Mouse (Mus musculus): ENCODE data around the gene Cacna1c.

The Cacna1c gene

DNA sequence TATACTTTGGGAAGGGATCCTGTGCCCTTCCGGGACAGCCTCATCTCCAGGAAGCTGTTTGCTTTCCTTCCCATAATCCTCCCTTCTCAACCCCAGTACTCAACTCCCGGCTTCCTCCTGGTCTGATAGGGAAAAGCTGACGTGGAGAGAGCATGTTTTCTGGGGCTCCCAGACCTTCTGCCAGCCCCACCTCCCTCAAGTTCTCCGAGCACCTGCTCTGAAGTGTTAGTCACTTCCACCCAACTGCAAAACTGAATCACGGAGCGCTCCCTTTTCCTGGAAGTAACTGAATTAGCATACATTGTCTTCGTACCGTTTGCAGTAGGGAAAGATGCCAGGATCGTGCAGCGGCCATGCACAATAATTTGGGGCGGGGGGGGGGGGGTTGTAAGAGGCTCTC is 393.9 kb downstream of the Cacna1c start:
- DNase-seq (ENCODE audit: low spot score): no peak

DNA sequence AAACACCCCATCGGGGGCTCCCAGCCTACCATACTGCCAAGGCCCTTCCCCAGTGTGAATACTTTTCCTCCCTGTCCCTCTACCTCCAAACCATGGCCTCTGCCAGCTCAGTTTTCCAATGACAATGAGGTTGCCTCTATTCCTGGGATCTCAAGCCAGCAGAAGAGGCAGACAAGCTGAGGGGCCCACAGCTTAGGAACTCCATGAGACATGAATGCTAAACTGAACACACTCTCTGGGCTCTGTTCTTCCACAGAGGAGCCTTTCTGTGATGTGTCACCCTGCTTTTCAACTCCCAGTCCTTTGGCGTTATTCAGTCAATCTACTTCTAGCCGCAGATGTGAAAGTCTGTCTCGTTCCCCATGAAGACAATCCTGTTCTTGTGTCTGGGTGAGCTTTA is 399.8 kb downstream of the Cacna1c start:
- DNase-seq (ENCODE audit: low spot score): no peak

DNA sequence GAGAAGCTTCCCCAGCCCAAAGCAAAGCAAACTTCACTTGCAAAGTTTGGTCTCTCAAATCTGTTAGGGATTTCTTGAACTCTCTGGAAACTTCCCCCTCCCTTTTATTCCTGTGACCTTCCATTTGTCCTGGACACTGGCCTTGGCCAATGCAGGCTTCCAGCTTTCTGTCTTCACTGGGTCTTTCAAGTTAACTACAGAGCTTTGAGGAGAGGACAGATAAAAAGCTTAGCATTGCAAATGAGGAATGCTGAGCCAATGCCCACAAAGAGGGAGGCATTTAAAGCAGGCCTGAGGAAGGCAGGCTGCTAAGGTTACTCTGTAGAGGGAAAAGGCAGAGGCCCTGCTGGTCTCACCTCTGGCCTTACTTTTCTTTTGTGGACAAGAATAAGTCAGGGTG is 400.5 kb downstream of the Cacna1c start:
- no peak for DNase-seq (ENCODE audit: low spot score)

DNA sequence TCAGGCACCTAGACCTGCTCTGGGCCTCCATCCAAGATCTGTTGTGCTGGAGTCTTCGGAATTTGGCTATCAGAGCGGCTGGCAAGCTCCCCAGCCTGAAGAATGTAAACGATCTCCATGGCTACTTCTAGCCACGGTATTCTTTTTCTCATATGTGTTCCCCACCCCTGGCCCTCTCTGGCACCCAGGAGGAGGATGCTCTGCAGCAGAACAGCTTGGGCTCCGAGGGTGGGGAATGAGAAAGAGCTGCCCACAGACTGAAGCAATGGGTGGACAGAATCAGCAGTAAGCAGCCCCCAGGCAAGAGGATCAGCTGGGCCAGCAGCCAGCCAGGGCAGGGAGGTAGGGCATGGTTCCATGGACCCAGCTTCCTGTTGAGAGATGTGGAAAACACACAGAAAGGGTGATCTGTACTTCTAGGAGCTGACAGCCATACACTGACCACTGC is 404.3 kb downstream of the Cacna1c start:
- DNase-seq (ENCODE audit: low spot score): peak; percentile 72

DNA sequence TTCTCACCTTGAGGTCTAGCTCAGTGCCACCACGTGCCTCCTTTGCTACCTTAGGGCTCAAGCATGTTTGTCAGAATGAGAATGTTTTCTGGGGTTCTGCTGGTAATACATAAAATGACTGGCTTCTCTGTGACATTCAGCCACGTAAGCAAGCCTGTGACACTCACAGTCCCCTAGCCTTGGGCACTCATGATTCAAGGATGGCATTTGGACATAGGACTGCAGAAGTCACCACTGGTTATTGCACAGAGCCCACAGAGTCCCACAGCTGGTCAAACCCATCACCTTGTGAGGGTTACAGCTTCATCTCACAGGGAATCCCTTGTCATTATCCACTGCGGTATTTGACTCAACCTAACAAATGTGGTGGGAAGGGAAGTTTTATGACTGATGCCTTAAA is 408.3 kb downstream of the Cacna1c start:
- DNase-seq (ENCODE audit: low spot score): no peak

DNA sequence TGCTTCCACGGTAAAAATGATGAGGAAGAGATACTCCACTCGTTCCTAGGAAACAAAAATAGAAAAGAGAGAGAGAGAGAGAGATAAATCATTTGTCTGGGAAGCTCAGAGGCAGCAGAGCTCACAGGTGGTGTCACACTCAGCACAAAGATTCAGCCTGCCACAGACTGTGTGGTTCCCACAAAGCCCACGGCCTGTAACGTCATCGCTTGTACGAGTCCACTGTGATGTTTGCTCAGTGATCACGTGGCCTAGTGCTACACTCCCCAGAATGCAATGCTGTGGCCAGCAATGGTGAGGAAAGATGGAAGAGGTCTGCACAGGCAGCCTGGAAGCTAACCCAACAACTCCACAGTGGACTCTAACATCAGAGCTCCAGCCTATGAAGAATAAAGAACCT is 415.9 kb downstream of the Cacna1c start:
- no peak for DNase-seq (ENCODE audit: low spot score)

DNA sequence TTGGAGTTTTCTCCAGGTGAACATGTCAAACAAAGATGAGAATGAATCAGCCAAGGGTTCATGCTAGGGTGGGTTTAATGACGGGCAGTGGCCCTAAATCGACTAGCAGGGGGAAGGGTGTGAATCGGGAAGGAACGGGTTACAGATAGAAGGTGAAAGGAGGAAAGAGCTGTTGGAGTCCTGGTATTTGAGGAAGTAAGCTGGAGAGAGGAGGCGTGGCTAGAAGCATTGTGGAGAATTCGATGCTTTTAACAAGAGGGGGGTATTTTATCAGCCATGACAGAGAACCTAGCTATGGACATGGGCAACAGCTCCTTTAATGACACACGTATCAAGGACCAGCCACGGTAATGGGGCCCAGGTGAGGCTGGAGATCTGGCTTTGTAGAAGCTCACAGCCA is 417.0 kb downstream of the Cacna1c start:
- no peak for DNase-seq (ENCODE audit: low spot score)

DNA sequence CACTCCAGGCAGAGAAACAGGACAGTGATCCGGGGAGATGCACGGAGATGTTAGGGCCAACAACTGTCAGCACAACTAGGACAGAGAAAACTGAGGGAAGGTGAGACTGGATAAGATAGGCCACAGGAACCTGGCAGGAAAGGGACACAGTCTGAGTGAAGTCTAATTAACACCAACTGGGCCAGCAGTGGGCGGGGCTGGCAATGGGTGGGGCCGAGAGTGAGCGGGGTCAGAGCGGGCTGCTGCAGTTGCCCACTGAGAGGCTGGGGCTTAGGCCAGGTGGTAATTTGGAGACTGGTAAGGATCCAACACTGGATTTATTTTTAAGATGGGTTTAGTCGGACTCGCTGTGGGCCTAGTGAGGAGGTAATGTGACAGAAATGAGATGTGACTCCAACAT is 418.8 kb downstream of the Cacna1c start:
- no peak for DNase-seq (ENCODE audit: low spot score)

DNA sequence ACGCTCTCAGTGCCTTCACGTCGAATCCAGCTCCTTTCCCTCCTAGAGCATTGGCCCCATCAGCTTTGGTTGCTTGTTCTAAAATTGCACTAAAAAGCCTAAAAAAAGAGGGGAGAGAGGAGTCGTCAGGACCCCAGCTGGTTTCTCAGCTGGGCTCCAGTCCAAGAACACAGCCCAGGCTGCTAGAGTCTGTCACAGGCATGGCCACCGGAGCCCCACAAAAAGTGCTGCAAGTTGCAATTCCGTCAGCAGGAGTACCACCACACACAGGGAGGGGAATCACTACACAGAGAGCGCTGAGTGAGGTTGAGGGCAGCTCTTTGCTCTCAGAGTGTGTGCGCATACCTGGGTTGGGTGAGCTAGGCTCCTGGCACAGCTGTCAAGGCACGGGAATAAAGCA is 419.8 kb downstream of the Cacna1c start:
- no peak for DNase-seq (ENCODE audit: low spot score)

DNA sequence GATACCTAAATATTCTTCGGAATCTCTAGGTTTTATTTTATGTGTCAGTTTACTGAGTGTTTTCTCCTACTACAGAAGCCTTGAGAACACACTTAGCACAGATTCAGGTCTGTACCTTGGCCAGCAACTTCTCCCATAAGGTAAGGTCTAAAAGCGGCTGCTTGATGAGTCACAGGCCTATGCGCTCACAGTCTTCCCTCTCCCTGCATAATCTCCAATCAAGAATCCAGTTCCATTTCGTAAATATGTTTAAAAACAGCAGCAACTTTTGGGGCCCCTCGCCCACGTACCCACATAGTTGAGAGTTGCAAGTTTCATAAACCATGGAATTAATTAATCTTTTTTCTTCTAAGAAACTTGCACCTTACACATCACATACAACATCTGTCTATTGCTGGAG is 423.6 kb downstream of the Cacna1c start:
- no peak for DNase-seq (ENCODE audit: low spot score)

DNA sequence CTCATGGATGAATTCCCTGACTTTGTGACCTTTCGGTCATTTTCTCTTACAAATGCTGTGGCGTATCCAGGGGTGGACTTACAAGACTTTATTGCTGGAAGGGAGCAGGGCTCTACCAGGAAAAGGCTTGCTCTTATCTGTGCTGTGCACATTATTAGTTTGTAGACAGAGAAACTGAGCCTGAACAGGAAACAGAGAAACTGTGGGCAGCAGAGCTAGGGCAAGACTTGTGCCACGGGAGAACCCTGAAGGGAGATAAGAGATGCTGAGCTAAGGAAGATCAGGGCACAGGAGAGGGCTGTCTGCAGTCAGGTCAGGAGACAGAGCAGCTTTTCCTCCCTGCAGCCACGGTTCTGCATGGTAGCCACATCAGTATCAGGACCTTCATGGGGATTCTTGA is 425.1 kb downstream of the Cacna1c start:
- no peak for DNase-seq (ENCODE audit: low spot score)

DNA sequence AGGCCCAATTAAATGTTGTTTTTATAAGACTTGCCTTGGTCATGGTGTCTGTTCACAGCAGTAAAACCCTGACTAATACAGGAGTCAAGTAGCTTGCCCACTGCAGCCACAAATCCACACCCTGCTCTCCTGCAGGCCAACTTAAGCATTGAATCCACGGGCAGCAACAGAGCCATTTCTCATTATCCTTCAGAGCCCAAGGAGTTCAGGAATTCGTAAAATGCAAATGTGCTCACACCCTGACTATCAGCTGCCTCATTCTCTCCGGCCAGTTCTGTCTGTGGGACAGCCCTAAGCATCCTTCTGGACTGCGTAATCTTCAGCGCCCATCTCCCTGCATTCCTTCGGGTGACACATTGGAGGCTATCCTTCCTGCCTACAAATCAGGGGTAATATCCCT is 425.8 kb downstream of the Cacna1c start:
- DNase-seq (ENCODE audit: low spot score): no peak

DNA sequence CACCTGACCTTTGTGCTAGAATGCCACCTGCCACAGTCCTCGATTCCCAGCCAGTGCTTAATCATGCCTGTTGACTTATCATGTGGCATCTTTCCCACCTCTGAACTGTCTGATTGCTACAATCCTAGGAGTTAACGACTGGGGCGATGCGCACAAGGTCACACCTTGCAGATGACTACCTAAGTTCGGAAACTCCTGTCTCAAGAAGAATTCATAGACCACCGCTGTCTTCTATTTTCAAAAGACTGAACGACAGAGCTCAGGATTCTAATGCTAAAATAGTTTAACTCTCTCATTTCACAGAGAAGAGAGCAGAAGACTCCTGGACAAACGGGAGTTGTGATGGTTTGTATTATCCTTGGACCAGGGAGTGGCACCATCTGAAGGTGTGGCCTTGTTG is 426.4 kb downstream of the Cacna1c start:
- no peak for DNase-seq (ENCODE audit: low spot score)

DNA sequence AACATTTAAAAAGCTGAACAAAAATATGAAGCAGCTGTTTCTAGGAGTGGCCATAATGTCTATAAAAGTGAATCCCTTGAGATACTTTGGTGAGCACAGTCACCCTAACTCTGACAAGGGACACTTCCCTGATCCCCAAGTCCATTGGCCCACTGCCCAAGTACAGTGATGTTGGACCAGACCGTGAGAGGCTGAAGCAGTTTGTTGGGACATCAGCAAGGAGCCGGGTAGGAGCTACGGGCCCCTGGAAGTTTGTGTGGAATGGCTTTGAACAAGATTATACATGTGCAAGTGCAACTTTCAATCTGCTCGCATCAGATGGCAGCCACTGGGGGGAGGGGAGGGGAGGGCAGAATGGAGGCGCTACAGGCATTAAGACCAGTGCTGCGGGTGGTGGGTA is 428.5 kb downstream of the Cacna1c start:
- DNase-seq (ENCODE audit: low spot score): no peak

DNA sequence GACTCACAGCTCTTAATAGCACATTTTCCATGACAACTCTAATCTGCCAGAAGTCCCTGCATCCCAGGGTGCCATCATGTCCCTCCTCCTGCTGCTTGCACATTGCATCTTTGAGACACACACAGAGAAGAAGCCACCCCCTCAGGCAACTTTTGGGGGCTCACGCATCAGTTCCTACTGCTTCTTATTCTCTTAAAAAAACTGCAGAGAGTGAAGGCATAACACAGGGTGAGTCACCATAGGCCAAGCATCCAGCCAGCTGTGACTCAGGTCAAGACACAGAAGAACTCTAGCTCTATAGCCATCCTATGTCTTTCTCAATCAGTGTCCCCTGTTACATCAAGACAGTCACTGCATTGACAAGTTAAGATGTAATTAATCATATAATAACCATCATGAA is 431.0 kb downstream of the Cacna1c start:
- DNase-seq (ENCODE audit: low spot score): no peak

DNA sequence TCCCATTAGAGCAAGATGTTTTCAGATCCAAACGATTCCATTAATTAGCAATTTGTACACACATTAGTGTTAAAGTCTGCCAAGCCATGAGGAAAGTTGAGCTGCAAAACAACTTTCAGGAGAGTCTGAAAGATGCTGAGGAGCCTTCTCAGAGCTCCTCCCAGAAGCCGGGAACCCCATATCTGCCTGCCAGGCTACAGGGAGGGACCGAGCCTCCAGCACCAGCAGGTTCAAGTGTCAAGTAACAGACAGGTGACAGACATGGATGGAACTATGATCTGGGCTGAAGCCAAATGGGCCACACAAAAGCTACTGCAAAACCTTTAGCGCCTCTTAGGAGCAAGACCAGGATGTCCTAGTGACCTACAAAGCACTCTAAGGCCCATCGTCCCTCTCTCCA is 437.2 kb downstream of the Cacna1c start:
- DNase-seq (ENCODE audit: low spot score): no peak

DNA sequence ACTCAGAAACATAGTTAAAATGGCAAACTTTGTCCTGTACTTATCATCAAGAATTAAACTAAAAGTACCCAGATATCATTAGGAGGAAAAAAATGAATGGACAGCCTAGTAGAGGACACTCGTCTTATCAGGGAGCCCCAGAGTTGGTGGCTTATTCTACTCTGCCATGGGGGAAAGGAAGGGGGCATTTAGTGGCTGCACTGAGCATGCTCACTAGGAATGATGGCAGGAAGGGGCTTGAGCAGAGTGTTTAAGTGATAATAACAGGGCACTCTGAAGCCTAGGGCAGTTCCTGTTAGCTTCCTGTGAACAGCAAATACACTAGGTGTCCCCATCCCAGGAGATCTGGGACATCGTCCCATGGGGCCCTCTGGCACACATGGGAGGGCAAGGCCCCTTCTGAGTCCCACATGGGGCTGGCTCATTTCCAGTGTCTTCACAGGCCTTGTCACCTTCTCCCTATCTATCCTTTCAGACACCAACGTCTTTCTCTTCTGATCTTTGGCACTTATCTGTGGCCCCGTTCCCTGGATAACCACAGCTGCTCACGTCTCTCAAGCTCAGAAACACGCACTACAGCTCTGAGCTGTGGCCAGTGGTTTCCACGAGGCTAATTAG is 437.8 kb downstream of the Cacna1c start:
- DNase-seq (ENCODE audit: low spot score): no peak

DNA sequence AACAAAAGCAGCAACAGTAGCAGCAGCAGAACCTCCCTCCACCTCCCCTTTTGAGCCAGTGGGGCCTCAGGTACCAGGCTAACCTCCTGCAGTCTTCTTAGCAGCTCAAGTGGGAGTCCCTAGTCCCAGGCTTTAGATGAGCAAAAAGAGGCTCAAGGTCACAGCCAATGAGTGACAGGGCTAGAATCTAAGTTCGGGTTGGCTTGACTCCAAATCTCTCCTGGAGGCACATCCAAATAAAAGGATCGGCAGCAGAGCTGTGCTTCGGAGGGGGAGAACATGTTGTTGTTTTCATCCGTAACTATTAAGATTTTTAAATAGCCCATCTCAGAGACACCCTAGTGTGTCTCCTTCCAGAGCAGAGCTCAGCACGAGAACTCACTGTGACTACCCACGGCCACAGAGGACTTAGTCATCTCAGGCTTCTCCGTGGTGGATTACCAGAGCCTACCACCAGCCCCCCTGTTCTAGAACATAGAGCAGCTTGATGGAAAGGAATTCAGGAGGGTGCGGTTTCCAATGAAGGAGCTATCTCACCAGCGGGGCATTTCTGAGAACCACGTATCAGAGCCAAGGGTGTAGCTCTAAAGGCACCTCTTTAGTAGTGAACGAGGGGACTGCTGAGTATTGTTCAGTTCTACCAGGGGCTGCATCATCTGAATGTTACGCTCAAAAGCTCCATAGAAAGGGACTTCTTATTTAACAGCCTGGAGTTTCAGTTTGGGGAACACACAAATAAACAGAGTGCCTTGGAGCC is 438.5 kb downstream of the Cacna1c start:
- DNase-seq (ENCODE audit: low spot score): no peak

DNA sequence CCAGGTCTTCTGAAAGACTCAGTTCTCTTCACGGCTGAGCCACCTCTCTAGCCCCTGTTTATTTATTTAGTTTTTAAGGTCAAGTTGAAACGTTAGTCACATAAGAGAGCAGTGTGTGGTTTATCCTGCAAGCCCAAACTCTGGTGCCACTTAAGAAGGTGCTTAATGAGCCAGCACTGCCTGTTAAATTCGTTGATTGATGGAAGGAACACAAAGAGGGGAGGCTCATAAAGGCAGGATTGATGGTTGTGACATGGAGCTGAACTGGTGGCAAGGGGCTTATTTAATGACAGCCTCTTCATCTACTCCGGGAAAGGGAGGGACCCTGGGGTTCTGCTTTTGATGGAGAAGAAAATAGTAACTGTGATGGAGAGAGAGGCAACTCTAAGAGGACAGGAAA is 439.7 kb downstream of the Cacna1c start:
- DNase-seq (ENCODE audit: low spot score): no peak

DNA sequence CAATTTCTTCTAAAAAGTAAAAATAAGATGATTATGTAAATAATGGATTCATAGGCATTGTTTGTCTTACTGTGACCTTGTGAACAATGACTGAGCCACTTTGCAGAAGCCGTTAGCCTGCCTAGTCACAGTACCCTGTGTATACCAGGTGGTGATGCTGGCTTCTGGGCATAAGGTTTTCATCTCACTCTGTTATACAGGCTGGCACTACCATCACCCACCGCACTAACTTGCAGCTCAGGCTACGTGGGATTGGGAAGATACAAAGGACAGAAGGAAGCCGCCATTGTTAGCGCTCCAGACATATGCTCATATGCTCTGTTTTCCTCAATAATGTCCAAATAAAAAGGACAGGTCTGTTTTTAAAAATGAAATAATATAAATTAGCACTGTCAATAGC is 440.4 kb downstream of the Cacna1c start:
- no peak for DNase-seq (ENCODE audit: low spot score)

DNA sequence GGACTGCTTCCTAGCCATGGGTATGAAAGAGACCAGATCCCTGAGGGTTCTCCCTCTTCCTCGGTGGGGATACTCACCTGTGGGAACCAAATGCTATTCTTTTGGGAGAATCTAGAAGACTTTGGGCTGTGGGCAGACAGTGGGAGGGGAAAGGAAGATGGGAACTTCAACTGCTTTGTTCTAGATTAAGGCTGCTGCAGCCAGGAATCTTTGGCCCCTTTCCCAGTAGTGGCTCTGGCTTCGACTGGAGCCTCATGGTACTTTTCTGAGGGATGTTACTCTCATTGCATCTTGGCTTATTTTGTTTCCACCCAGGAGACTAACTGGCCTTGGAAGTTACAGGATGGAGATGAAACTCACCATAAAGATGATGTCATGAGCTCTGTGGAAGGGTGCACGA is 441.8 kb downstream of the Cacna1c start:
- DNase-seq (ENCODE audit: low spot score): no peak

DNA sequence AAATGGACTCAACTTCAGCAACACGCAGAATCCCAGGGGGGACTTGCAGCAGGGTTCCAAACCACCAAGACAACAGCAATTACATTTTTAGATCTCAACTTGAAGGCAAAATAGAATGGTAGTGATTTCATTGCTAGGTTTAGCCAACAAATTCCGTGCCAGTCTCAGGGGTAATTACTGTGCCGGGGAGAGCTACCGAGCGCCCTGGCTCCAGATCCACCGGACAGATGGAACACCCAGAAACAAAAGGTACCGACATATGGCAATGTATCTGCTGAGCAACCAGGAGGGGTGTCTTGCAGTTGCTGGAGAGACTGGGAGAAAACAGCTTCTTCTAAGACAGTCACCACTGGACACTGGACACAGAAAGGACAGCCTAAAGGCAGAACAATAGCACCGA is 442.4 kb downstream of the Cacna1c start:
- no peak for DNase-seq (ENCODE audit: low spot score)

DNA sequence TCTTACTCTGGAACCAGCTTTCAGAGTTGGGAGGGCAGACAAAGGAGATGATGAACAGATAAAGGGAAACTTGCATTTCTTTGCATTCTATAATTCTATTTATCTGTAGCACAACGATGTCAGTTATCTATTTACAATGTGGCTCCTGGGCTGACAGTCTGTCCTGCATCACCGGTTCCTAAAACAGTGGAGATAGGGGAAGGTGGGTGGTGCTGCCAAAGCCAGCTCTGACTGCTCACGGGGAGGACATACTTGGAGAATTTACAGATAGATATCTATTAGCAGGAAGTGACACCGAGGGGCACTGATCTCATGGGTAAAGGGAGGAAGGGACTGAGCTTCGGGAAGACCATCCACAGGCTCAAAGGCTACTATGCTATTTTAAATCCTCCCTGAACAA is 443.2 kb downstream of the Cacna1c start:
- no peak for DNase-seq (ENCODE audit: low spot score)

DNA sequence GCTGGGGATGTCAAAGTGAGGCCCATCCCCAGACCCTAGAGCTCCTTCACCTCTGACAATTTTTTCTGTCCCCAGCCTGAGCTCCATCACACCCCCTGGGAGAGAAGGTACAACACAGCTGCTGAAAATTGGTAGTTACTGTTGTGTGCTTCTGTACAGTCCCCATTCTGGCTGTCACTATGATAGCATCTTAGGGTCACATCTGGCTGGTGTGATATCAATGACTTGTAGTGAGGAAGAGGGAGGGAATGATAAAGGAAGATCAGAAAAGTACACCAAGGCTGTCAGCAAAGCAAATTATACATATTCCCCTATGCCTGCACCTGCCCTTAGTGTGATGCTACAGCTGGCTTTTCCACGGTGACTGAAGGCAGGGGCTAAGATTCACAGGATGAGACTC is 446.9 kb downstream of the Cacna1c start:
- no peak for DNase-seq (ENCODE audit: low spot score)

Measured in ovary, postnatal 36 days (tissue).